Mouse (Mus musculus) adrenal gland, postnatal 4 days (tissue): ENCODE measurements at regions not wholly inside any gene's neighbourhood (a gene's known extent, or its start where the extent isn't known, plus 50 kb on each side); places are given as distances from the start of the nearest gene placed in this dataset.
"Not testable (repeated sequence)": the region's sequence is repeated elsewhere in the genome, so short reads cannot be mapped to it uniquely, and the experiment has no call there.

Source experiments
- DNase-seq, 2 experiments: peaks; one replicate each; pipeline ENCODE4 v3.0.0; 2021 to 2022; ENCODE audit warnings: low spot score in 2 of 2, mixed read lengths in 2 of 2

DNA sequence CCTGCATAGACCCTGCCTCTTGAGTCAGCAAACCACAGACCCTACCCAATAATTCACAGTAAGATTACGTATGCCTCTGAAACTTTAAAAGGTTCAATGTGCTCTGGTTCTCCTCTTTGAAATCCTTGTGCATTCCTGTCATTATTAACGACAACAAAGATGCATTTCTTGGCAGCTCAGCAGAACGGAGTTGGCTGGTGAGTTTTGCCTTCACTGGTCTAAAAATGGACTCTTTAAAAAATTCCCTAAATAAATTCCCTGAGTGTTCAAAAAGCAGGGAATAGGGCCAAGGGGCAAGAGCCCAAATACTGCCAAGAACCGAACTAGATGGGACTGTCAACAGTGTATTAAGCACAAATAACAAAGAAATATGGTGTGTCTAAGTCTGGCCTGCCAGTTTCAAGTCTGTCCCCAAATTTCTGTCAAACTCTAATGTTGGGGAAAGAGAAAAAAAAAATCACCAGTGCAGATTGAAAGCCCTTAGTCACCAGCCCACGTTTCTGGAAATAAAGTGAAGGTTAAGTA is 163.2 kb upstream of the Gm17728 start:
- DNase-seq: no peak

DNA sequence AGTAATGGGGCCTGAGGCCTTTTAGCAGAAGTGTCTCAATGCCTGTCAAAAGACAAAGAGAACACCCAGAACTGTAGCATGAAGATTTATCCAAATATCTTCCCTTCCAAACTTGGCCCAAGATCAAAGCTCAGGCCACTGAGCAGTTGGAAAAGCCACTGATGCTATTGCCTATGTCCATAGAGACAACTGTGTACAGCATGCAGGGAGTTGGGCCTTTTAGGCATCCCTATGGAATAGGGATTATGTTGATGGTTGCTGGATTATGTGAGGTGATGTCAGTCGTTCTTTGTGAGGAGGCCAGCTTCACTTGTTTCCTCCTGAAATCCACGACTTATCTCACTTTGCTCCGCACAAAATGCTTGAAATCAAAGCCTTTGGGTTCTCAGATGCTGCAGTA is 153.1 kb upstream of the Gm17728 start:
- DNase-seq: no peak

DNA sequence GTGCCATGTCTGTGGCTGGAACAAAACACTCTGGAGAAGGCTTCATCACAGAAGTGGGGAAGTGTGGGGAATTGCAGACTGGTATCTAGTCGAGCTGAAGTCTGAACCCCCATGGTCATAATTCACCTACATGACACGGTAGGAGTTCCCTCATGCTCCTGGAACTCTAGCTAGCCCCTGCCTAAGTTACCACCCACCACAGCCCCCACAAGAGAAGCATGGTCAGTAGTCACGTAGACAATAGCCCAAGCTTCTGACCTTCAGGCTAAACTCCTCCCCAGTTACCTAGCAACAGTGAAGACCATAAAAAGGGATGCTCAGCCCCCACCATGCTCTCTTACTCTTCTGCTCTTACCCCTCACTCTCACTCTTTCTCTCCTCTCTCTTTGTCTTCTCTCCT is 143.8 kb upstream of the Gm17728 start:
- DNase-seq: not testable (repeated sequence)

DNA sequence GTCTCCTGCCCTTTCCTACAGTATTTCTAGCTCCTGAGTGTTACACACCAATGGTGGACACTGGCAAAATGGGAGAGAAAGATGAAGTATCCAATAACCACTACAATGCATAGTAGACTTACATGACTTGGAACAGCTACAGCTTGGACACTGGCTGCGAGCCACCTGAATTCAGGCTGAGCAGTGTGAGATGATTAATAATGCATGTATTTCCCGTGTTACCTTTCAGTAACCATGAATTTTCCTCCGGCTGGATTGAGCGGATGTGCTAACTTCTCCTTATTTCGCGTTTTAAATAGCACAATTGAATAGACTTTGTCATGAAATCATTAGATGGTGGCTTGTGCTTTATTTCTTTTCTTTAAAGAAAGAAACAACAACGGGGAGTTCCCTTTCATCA is 142.4 kb upstream of the Gm17728 start:
- no peak for DNase-seq

DNA sequence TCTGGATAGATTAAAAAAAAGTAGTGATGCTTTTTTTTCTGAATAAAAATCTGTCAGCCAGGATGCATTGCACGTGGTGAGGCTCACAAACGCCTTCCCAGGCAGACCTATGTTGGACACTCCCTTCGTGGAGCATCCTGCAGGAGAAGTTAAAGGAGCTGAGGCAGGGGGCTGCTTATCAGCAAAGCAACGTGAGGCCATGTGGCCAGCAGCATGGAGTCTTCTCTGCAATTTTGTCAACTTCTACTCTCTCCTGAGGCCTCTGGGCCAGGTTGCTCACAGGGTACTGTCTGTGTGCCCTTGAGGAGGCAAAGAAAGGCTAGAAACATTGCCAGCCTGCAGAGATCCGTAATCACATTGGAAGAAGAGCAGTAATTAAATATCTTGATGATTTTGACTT is 140.0 kb upstream of the Gm17728 start:
- DNase-seq: no peak

DNA sequence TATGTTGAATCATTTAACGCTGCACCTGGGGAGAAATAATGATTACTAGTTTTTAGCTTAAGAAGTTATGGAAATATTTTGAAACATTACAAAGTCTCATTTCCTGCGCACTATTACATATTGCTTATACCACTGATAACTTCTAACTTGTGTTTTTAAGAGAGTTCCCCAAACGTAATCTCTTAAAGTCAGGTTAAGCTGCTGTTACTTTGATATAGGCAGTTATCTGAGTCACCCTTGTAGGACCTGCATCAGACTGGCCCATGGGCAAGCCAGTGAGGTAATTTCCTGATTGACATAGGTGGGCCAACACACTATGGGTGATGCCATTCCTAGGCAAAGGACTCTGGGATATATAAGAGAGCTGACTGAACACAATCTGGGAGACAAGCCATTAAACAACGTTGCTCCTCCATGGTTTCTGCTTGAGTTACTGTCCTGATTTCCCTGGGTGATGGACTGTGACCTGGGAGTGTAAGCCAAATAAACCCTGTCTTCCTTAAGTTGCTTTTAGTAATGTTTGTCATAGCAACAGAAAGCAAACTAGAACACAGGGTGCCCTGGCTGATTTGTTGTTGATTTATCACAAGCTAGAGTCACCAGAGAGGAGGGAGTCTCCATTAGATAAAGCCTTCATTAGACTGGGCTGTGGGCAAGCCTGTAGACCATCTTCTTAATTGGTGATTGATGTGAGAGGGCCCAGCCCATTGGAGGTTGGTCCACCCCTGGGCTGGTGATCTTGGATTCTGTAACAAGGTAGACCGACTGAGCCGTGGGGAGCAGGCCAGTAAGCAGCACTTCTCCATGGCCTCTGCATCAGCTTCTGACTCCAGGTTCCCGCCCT is 139.3 kb upstream of the Gm17728 start:
- no peak for DNase-seq

DNA sequence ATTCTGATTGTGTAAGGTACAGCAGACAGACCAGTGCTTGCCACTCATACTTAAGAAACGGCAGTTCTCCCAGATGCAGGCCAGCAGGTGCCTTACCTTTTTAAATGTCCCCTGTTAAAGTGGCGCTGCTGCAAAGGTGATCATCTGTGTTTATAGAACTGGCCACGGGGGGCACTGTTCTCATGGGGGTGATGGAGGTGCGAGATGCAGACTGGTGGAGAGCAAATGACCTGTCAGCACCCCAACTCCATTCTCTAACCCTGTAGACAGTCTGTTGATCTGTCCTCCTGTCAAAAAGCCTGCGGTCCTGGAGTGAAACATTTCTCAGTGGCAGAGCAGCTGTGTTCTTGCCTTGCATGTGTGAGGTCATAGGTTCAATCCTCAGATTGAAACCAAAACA is 135.4 kb upstream of the Gm17728 start:
- DNase-seq: no peak

DNA sequence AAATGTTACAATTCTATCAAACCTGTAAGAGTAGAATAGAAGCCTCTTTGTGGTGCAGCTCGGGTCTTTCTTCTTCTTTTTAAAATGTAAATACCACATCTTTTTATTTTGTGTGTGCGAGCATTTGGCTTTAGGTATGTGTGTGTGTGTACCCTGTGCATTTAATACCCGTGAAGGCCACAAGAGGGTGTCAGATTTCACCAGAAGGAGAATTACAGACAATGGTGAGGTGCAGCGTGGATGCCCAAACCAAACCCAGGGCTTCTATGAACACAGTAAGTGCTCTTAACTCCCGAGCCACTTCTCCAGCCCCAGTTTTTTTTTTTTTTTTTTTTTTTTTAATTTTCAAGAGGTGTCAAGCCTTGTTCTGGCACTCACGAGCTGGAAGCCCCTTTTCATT is 135.0 kb upstream of the Gm17728 start:
- no peak for DNase-seq

DNA sequence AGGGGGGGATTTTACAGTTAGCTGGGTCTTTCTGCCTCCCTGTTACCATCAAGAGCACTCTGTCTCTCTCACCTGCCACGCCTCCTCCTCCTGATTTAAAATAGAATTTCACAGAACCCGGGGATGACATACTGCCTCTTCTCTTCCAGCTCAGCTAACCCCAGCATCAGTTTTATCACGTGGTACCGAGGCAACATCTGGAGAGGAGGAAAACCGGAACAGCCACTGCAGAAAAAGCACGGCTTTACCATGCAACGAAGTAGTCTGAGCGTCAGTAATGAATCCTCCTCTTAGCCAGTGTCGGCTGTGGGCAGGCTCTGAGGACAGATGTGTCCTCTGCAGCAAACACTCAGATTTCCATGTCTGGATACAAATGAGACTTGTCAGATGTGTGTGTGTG is 134.2 kb upstream of the Gm17728 start:
- DNase-seq: no peak

DNA sequence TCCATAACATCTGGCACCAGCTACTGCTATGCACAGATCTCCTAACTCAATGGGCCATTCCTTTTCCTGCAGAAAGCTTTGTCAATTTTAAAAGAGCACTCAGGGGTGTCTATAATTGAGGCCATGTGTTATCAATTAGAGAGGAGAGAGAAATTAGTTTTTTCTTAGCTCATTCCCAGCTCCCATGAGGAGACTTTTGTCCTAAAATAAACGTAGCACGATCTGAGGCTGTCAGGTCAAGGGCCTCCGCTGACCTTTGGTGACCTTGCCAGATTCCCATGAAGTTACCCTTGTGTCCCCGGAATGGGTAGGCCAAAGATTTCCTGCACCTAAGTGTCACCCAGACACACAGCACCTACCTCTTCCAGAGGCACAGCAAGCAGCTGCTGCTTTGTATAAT is 130.3 kb upstream of the Gm17728 start:
- DNase-seq: no peak

DNA sequence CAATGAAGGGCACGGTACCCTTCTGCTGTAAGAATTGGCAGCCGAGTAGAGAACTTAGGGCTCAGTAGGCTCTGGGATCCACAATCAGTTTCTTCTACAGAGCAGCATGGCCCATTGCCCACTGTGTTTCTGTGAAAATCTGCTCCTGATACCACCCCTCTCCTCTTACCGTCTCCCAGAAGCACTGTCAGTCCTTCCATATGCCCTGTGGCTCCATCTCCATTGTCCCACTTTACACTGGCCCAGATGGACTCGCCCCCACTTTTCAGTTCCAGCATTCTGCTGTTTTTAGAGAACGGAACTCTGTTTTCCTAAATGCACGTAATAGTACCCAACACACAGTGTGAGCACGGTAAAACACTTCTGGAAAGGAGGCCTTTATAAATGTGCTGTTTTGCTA is 129.6 kb upstream of the Gm17728 start:
- DNase-seq: no peak

DNA sequence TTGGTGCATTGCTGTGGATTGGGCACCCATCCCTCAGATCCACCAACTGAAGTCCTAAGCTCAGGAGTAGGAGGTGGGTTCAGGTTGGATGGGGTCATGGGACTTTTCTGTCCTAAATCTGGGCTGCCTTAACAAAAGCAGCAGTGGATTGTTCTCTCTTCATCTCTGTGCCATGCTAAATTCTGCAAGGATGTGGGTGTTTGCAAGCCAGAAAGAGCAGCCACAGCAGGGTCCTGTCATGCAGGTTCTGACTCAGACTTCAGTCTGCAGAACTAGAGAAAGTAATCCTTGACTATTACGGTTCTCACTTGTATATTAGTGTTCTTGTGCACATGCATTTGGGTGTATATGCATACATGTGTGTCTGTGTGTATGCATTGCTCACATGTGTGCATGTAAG is 125.5 kb upstream of the Gm17728 start:
- DNase-seq: no peak

DNA sequence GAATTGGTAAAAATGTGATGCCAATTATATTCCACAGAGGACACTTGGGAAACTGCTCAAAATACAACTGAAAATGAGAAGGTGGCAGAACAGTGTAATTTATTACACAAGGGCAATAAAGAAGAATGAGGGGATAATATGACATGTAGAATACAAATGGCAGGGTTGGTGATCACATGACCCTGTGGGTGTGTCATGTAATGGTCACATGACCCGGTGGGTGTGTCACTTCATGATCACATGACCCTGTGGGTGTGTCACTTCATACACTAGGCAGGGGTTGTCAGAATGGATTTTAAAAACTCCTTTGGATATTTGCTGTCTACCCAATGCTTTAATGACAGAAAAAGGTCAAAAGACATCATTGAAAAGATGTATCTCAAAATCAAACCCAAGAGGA is 123.6 kb upstream of the Gm17728 start:
- DNase-seq: no peak

DNA sequence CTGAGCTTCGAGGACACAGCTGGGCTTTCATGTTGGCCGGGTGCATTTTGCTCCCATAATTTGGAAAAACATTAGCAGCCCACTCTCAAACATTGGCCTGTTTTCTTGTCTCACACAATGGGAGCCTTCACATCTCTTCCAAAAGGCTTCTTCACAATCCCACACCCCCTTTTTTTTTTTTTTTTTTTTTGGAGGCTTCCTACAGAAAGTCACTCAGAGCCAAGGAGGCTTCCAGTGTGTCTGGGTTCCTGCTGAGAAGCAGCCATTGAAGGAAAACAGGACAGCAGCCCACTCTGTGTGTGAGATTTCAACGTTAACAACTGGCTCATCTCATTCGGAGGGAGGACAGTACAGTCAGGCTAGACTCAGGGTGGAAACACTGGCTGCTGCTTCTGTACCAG is 120.8 kb upstream of the Gm17728 start:
- DNase-seq: no peak

DNA sequence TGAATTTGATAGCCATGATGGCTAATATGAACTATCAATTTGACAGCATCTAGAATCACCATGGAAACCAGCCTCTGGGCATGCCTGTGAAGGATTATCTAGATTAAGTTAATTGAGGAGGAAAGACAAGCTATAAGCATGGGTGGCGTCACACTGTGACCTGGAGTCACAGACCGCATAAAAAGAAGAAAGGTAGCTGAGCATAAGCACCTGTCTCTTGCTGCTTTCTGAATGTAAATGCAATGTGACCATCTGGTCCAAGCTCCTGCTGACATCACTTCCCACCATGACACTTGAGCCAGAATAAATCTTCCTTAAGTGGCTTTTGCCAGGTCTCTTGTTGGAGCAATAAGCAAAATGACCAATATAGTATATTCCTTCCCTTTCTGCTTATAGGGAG is 113.4 kb upstream of the Gm17728 start:
- no peak for DNase-seq

DNA sequence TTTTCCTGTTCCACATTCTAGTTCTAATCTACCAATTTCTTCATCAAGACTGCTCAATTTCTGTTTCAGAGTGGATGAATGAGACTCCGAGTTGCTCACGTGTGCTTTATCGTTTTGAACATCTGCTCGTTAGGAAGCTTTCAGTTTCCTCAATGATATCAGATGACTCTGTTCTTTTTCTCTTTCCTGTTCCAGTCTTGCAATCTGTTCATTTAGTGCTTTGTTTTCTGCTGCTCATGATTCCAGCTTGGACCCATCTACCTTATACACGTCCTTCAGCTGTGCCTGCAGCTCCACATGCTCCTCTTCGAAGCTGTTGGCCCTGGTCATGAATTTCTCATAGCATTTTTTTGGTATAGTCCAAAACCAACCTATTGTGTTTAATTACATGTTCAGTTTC is 99.1 kb upstream of the Gm17728 start:
- no peak for DNase-seq

DNA sequence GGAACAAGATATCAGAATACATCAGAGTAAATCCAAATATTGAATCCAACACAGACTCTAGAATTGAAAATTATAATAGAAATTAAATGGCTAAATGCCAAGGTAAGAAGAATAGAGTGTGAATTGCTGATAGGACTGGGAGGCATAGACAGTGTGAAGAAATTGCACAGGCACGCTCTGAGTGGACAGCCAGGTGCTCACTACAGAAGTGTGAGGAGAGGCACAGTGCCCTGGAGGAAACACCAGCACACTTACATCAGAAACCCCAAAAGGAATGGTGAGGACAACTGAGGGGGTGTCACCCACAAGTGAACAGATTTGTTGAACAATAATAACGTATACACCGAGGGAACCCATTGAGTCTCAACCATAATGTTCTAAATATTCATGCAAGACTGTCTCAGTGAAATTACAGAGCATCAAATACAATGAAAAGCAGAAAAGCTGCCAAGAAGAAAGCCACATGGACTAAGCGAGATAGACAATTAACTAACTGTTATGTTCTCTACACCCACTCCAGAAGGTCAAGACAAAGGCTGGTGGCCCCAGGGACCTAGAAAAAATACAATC is 92.9 kb upstream of the Gm17728 start:
- DNase-seq: no peak

DNA sequence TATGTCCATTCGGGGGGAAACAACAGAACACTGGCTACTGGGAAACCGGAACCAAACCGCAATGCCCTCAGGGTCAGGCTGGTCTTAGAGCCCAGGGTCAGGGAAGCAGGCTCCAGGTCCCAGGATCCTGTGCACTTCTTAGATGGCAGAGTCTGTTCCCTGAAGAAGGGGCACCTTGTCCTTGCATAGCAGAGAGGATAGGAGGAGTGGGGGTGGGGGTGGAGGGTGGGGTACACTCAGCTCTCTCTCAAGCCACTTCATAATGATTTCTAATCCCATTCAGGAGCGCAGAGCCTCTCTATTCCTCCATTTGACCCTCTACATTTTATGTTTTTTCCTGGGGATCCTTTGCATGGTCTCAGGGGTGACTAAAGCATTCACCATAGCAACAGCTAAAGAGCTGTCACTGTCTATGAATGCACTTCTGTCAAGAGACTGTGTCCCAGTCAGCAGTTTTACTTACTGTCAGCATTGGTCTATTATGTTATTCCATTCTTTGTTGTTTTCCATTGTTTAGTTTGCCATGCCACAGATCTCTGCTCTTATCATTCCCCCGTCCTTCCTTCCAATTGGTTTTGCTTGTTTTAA is 64.2 kb upstream of the Gm17728 start:
- no peak for DNase-seq
